Mouse (Mus musculus) heart, embryonic 15.5 days (tissue): ENCODE data around the gene Ipmk. TPM values are rescaled to one million over a fixed set of nuclear protein-coding genes. Genes with fewer than 3 reads are reported as not detected.
"Not testable (repeated sequence)": the region's sequence is repeated elsewhere in the genome, so short reads cannot be mapped to it uniquely, and the experiment has no call there.

ENCODE experiments used
- ATAC-seq: fragments of 200-750 bp; cut with Nextera tagmentation; replicated peaks from 2 replicates; pipeline ENCODE4 v1.8.0; 2017; ENCODE audit warnings: low read depth, moderate TSS enrichment; ENCODE audit not compliant: insufficient number of reproducible peaks, insufficient read depth, low FRiP score
- H3K27ac ChIP-seq: fragments of 300-500 bp; sonication (generic); 2 replicates; pipeline ENCODE4 v1.5.1; 2015; ENCODE audit warnings: mild to moderate bottlenecking, inconsistent platforms
- H3K27me3 ChIP-seq: fragments of 300-500 bp; sonication (generic); 2 replicates; pipeline ENCODE4 v1.6.1; 2015; ENCODE audit warnings: inconsistent platforms
- H3K36me3 ChIP-seq: fragments of 300-500 bp; sonication (generic); 2 replicates; pipeline ENCODE4 v1.6.1; 2015; ENCODE audit warnings: mild to moderate bottlenecking, inconsistent platforms
- H3K4me1 ChIP-seq: fragments of 300-500 bp; sonication (generic); replicated peaks from 2 replicates; pipeline ENCODE4 v1.6.1; 2015; ENCODE audit warnings: inconsistent platforms
- H3K4me2 ChIP-seq: fragments of 300-500 bp; sonication (generic); 2 replicates; pipeline ENCODE4 v1.6.1; 2015; ENCODE audit warnings: inconsistent platforms, mild to moderate bottlenecking, moderate library complexity
- H3K4me3 ChIP-seq: fragments of 300-500 bp; sonication (generic); 2 replicates; pipeline ENCODE4 v1.5.1; 2015; ENCODE audit warnings: mild to moderate bottlenecking, inconsistent platforms
- H3K9ac ChIP-seq: fragments of 300-500 bp; sonication (generic); 2 replicates; pipeline ENCODE4 v1.6.1; 2015; ENCODE audit warnings: mild to moderate bottlenecking, inconsistent platforms
- H3K9me3 ChIP-seq: fragments of 300-500 bp; sonication (generic); replicated peaks from 2 replicates; pipeline ENCODE4 v1.6.1; 2016; ENCODE audit warnings: inconsistent platforms
- WGBS: fragments of 180-500 bp; shearing (Covaris S2); methylation state at CpG from one replicate; pipeline ENCODE4 v1.1.7; 2015; ENCODE audit warnings: mixed read lengths; 5-methylcytosine and 5-hydroxymethylcytosine counted together
- polyA plus RNA-seq: library from polyadenylated mRNA; unstranded; fragments of >200 nt; fragmentation: Nextera tagmentation; extraction: Ambion mirVana; gene quantifications from 2 replicates; pipeline ENCODE4 v1.2.1, GENCODE M21; 2015

Ipmk gene
- polyA plus RNA-seq, 1 experiment from 2014 or later = 6.5 TPM

DNA sequence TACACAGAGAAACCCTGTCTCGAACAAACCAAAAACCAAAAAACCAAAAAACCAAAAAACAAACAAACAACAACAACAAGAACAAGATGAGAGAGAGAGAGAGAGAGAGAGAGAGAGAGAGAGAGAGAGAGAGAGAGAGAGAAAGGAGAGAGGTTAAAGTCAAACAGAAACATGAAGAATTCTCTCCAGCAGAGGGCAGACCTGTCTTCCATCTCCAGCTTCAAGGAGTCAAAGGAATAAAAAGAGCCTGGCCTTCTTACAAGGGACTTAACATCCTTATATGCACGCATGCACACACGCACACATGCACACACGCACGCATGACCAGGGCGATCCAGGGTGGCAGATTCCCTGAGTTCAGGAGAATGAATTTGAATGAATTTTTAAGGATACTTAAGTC, 83.1 kb downstream of the Ipmk start:
- H3K4me1 ChIP-seq = no peaks in the 10 kb centered on the region
- ATAC-seq = no peak
- 85% methylated on average over 6 of the region's 6 CpGs for WGBS
- no peaks in the 10 kb centered on the region for H3K36me3 ChIP-seq
- H3K27me3 ChIP-seq = no peaks in the 10 kb centered on the region
- H3K9me3 ChIP-seq = no peaks in the 10 kb centered on the region
- no peak overlapping the region for H3K9ac ChIP-seq
- no peak overlapping the region for H3K27ac ChIP-seq
- no peak overlapping the region for H3K4me3 ChIP-seq
- H3K4me2 ChIP-seq = no peak overlapping the region

DNA sequence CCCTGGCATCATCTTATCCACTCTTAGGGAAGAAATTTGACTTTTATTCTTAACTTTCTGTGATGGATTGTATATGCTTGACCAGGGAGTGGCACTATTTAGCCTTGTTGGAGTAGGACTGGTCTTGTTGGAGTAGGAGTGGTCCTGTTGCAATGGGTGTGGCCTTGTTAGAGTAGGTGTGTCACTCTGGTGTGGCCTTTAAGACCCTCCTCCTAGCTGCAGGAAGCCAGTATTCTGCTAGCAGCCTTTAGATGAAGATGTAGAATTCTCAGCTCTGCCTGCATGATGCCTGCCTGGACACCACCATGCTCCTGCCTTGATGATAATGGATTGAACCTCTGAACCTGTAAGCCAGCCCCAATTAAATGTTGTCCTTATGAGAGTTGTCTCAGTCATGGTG, 95.5 kb downstream of the Ipmk start:
- Histone ChIP-seq H3K4me2 (no peak overlapping the region), H3K9ac (no peak overlapping the region), H3K27me3 (no peaks in the 10 kb centered on the region), H3K9me3 (0 out of 2 replicates have a peak, but pooled peaks cover 3% of the 10 kb centered on the region), H3K36me3 (no peaks in the 10 kb centered on the region), H3K4me3 (no peak overlapping the region), H3K27ac (no peak overlapping the region), H3K4me1 (no peaks in the 10 kb centered on the region)
- ATAC-seq = no peak

DNA sequence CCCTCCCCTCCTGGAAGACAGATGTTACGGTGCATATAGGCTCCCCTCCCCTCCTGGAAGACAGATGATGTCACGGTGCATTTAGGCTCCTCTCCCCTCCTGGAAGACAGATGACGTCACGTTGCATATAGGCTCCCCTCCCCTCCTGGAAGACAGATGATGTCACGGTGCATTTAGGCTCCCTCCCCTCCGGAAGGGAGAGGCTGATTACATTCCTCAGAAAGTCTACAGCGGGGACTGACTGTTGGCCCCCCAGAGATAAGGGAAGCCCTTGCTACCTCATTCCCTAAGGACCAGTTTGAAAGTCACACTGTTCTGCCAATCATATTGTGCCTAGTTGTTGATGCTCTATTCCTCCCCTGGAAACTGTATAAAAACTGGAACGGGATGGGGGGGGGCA, 100.1 kb downstream of the Ipmk start:
- Histone ChIP-seq H3K4me3 (no peak overlapping the region), H3K9ac (no peak overlapping the region), H3K27me3 (no peaks in the 10 kb centered on the region), H3K9me3 (no peaks in the 10 kb centered on the region), H3K27ac (no peak overlapping the region), H3K36me3 (no peaks in the 10 kb centered on the region), H3K4me1 (no peaks in the 10 kb centered on the region), H3K4me2 (no peak overlapping the region)
- 0 out of 2 replicates have a peak, but pooled peaks have one; percentile 16 for ATAC-seq
- 60% methylated on average over 8 of the region's 8 CpGs for WGBS

GRCm38 (mm10) chr10:71448284-71448683, 100.7 kb downstream of the Ipmk start:
- WGBS = 83% methylated on average over 5 of the region's 5 CpGs
- Histone ChIP-seq H3K4me2 (no peak overlapping the region), H3K9me3 (no peaks in the 10 kb centered on the region), H3K4me3 (no peak overlapping the region), H3K36me3 (no peaks in the 10 kb centered on the region), H3K4me1 (no peaks in the 10 kb centered on the region), H3K27me3 (no peaks in the 10 kb centered on the region), H3K27ac (no peak overlapping the region), H3K9ac (no peak overlapping the region)
- ATAC-seq = no peak

- Histone ChIP-seq H3K9ac (no peak overlapping the region), H3K36me3 (no peaks in the 10 kb centered on the region), H3K4me1 (no peaks in the 10 kb centered on the region), H3K4me3 (no peak overlapping the region), H3K4me2 (no peak overlapping the region), H3K9me3 (no peaks in the 10 kb centered on the region), H3K27me3 (no peaks in the 10 kb centered on the region), H3K27ac (no peak overlapping the region)
- 79% methylated on average over 3 of the region's 3 CpGs for WGBS
- ATAC-seq = no peak
Measured at GRCm38 (mm10) chr10:71455355-71455754, 107.8 kb downstream of the Ipmk start.

GRCm38 (mm10) chr10:71462371-71462770, 114.8 kb downstream of the Ipmk start:
- H3K4me3 ChIP-seq, H3K9ac ChIP-seq, H3K4me1 ChIP-seq, H3K36me3 ChIP-seq, H3K4me2 ChIP-seq, H3K27me3 ChIP-seq, ATAC-seq, H3K9me3 ChIP-seq, H3K27ac ChIP-seq: not testable (repeated sequence)
- 80% methylated on average over 13 of the region's 13 CpGs for WGBS

DNA sequence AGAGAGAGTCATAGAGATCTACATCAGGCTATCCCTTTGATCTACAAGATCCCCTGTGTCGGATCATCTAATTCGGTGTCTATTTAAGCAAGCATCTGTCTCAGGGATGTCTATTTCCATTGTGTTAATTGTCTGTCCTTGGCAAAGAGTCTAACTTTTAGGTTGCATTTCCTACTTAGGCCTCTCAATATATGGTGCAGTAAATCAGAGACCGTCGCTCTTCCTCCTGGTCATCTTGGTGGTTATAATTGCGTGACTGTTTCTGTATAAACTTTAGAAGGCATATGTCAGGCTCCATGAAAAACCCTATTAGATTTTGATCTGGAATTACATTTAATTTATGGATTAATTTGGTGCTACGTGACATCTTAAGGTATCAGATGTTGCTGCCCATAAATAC, 116.9 kb downstream of the Ipmk start:
- 91% methylated on average over 6 of the region's 6 CpGs for WGBS
- no peaks in the 10 kb centered on the region for H3K36me3 ChIP-seq
- no peak for ATAC-seq

DNA sequence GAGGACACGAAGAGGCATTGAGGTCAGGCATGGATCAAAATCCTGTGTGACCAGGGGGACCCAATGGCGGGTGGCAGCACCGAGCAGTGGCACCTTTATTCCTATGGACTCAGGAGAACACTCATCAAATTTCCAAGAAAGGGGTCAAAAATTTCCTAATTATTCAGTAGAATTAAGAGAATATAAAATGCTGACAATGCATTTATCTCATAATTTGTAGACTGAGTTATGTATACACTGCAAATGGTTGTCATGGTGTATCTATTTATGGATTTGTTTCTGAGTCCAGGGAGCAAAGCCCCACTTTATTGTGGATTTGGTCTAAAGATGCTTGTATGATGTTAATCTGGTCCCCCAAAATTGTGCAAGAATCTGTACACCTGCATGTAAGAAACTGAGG, 120.8 kb downstream of the Ipmk start:
- WGBS = 81% methylated on average over 3 of the region's 3 CpGs
- Histone ChIP-seq H3K4me2 (no peak overlapping the region), H3K4me1 (no peaks in the 10 kb centered on the region), H3K9me3 (no peaks in the 10 kb centered on the region), H3K4me3 (no peak overlapping the region), H3K9ac (no peak overlapping the region), H3K27ac (no peak overlapping the region), H3K27me3 (no peaks in the 10 kb centered on the region), H3K36me3 (no peaks in the 10 kb centered on the region)
- ATAC-seq = no peak

More for the DNA sequence above, 116.9 kb downstream of the Ipmk start:
- Histone ChIP-seq H3K4me2 (no peak overlapping the region), H3K27ac (no peak overlapping the region), H3K27me3 (no peaks in the 10 kb centered on the region), H3K4me1 (no peaks in the 10 kb centered on the region), H3K9me3 (no peaks in the 10 kb centered on the region), H3K9ac (no peak overlapping the region), H3K4me3 (no peak overlapping the region)

DNA sequence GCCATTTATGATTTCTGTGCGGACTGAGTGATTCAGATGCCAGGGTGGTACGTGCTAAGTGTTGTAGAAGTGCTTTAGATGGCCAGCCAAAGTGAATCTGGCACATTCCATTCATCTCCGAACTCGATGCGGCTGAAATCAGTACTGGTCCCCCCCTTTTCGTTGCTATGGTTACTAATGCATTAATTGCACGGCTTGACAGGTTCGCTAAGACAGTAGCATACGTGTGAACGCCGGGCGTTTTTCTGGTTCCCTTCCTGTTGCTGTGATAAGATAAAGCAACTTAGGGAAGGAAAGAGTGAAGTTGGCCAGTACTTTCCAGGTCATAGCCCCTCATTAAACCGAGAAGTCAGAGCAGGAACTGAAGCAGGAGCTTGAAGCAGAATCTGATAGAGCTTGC, 122.2 kb downstream of the Ipmk start:
- Histone ChIP-seq H3K9ac (no peak overlapping the region), H3K9me3 (no peaks in the 10 kb centered on the region), H3K27me3 (no peaks in the 10 kb centered on the region), H3K36me3 (no peaks in the 10 kb centered on the region), H3K4me1 (no peaks in the 10 kb centered on the region), H3K27ac (no peak overlapping the region), H3K4me3 (no peak overlapping the region), H3K4me2 (no peak overlapping the region)
- WGBS = 47% methylated on average over 13 of the region's 13 CpGs
- ATAC-seq = no peak

DNA sequence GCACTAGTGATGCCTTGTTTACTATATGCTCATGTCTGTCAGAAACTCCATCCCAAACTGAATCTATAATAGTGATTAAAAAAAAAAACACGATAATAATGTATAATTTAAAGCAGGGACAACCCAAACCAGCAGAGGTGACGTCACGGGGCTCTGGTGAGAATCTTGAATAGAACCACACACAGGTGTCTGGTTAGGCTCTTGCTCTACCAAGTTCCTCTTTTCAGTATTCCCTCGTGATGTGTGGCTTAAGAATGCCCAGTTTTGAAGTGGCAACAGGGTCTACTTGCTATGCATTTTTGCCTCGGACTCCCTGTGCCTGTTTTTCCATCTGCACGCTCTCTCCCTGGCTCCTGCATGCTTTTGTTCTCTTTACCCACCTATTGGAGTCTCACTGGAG, 124.5 kb downstream of the Ipmk start:
- ATAC-seq = no peak
- Histone ChIP-seq H3K36me3 (no peaks in the 10 kb centered on the region), H3K9ac (no peak overlapping the region), H3K4me2 (no peak overlapping the region), H3K4me3 (no peak overlapping the region), H3K4me1 (no peaks in the 10 kb centered on the region), H3K27me3 (no peaks in the 10 kb centered on the region), H3K27ac (no peak overlapping the region), H3K9me3 (no peaks in the 10 kb centered on the region)
- 78% methylated on average over 6 of the region's 6 CpGs for WGBS

- 80% methylated on average over 13 of the region's 13 CpGs for WGBS
- H3K4me1 ChIP-seq = no peaks in the 10 kb centered on the region
- ATAC-seq = no peak
- no peak overlapping the region for H3K27ac ChIP-seq
- no peaks in the 10 kb centered on the region for H3K36me3 ChIP-seq
- no peak overlapping the region for H3K4me2 ChIP-seq
- H3K9ac ChIP-seq = no peak overlapping the region
- no peaks in the 10 kb centered on the region for H3K9me3 ChIP-seq
- H3K4me3 ChIP-seq = no peak overlapping the region
- no peaks in the 10 kb centered on the region for H3K27me3 ChIP-seq
Measured at GRCm38 (mm10) chr10:71473590-71473989, 126.0 kb downstream of the Ipmk start.

DNA sequence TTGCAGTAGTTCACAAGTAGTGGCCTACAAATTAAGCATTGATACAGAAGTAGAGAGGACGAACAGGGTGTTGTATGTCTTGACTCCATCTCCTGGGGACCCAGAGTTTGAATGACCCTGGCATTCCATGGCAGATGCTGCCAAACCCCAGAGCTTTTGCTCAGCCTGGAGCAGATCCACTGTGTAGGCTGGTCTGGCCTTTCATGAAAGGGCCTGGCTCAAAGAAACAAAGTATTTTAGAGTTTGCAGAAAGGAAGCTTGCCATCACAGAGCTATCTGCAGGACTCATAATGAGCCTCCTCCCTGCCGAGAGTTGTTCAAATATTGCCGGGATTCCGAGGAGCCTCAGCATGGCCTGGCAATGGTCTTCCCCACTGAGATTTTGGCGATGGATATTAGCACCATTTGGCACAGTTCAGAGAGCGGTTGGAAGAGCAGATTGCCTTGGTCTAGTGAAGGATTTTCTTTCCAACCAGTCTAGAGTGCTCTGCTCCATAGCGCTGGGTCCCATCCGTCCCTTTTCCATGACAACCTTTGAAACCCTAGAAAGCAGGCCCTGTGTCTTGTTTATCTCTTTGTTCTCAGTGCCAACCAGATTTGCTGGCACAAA, 129.0 kb downstream of the Ipmk start:
- WGBS = 59% methylated on average over 8 of the region's 8 CpGs
- no peaks in the 10 kb centered on the region for H3K9me3 ChIP-seq
- no peak overlapping the region for H3K27ac ChIP-seq
- no peaks in the 10 kb centered on the region for H3K27me3 ChIP-seq
- no peak overlapping the region for H3K4me2 ChIP-seq
- H3K9ac ChIP-seq = no peak overlapping the region
- no peak overlapping the region for H3K4me3 ChIP-seq
- H3K4me1 ChIP-seq = no peaks in the 10 kb centered on the region
- ATAC-seq = no peak
- H3K36me3 ChIP-seq = no peaks in the 10 kb centered on the region
